Mouse (Mus musculus) erythroid progenitor cell, adult 5-6 weeks (primary cell): Measurements from ENCODE around the gene Sh3d21. TPM values are rescaled to one million over a fixed set of nuclear protein-coding genes. Genes with fewer than 3 reads are reported as not detected.
A peak's percentile ranks its signal among the peaks of the same experiment; 100 is the strongest.
"Not testable (repeated sequence)": the region's sequence is repeated elsewhere in the genome, so short reads cannot be mapped to it uniquely, and the experiment has no call there.

Experiments
- ATAC-seq: replicated peaks from 2 replicates; pipeline ENCODE4 v1.8.0; 2016; ENCODE audit warnings: moderate number of reproducible peaks, mild to moderate bottlenecking, moderate TSS enrichment, inconsistent platforms; ENCODE audit not compliant: poor library complexity, low FRiP score, severe bottlenecking
- total RNA-seq, 2 experiments: library from RNA; stranded (forward) in 1 of 2; stranded (reverse) in 1 of 2; fragments of 150-400 nt in 1 of 2; fragments of 186-747, 209-891 nt in 1 of 2; gene quantifications; 2 replicates each; pipeline versions ENCODE4 v1.2.3 to v1.2.4; 2015 to 2017; ENCODE audit warnings: low replicate concordance in 2 of 2

The Sh3d21 gene
- total RNA-seq, 2 experiments from 2014 or later: not detected

DNA sequence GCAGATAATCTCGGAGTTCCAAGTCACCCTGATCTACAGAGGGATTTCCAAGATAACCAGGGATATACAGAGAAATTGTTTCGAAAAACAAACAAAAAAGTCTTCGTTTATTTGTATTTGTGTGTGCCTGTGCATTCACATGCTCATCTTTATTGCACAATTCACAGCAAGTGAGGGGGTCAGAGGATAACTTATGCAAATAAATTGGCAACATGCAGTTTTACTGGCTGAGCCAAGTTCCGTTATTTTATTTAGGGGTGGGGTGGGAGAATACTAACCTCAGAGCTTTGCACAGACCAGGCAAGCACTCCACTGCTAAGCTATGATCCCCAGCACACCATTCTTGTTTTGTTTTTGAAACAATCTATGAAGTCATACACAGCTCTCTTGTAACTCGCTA is 10.5 kb upstream of the Sh3d21 start:
- no peak for ATAC-seq

DNA sequence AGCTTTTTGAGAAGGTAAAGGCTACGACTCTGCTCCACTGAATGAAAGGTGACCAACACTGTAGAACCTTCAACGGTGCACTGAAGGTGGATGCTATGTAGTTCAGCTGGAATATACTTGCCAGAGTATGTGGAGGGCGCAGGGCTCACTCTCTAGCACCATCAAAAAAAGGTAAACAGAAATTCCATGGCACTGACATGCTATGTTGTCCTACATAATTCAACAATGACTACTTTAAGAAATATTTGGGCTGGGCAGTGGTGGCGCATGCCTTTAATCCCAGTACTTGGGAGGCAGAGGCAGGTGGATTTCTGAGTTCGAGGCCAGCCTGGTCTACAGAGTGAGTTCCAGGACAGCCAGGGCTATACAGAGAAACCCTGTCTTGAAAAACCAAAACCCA is 7.4 kb upstream of the Sh3d21 start:
- ATAC-seq: not testable (repeated sequence)

GRCm38 (mm10) chr4:126168851-126169250 is 5.6 kb upstream of the Sh3d21 start:
- ATAC-seq: no peak

DNA sequence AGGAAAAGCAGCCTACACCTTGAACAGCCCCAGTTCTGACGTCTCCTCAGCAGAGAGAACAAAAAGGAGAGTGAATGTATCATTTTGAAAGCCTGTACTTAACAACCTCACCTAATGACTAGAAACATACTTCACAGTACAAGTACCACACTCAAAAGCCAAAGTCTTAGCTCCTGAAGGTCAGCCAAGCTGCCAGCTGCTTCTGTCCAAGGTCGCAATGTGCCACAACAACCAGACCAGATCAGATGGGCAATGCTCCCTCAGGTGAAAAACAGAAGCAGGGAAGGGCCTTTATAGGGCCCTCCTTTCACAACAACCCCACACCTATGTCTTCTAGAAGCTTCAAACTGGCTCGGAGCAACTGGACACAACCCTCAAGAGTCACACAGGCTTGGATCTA is 2.8 kb upstream of the Sh3d21 start:
- ATAC-seq: no peak

DNA sequence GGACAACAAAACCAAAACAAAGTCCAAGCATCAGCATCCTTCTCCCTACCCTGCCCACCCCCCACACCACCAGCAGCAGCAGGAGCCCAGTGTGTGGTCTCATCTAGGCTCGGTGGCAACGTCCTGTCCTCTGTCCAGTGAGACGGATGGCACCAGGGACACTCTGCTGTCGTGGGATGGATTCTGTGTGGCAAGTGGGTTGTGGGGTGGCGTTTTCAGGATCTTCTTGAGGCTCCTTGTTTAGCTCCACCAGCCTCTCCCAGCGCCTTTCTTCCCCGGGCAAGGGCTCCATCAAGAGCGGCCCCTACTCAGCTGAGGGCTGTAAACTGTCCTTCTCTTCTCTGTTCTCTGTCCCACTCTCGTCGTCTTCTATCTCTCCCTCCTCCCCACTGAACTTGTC is 1.8 kb upstream of the Sh3d21 start:
- ATAC-seq: not testable (repeated sequence)

DNA sequence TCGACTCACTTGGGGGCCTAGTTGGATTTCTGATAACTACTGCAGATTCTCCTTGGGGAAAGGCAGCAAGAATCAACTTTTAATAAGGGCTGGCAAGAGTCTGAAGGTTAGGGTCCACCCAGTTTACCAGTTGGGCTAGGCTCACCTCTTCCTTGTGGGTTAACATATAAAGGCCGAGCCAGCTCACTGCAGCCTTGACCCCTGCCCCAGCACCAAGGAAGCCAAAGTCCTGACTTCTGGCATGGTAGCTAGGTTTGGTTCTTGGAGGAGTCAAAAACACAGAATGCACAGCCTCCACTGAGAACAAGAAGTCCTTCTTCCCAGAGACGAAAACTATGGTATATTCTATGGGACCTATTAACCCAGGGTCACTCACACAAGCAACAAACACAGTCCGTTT is 394 bp upstream of the Sh3d21 start:
- no peak for ATAC-seq

GRCm38 (mm10) chr4:126162544-126163066 is 686 bp downstream of the Sh3d21 start:
- ATAC-seq: peak; percentile 73

GRCm38 (mm10) chr4:126161986-126162385 is 1.3 kb downstream of the Sh3d21 start:
- ATAC-seq: no peak

GRCm38 (mm10) chr4:126161456-126161855 is 1.8 kb downstream of the Sh3d21 start:
- ATAC-seq: no peak

DNA sequence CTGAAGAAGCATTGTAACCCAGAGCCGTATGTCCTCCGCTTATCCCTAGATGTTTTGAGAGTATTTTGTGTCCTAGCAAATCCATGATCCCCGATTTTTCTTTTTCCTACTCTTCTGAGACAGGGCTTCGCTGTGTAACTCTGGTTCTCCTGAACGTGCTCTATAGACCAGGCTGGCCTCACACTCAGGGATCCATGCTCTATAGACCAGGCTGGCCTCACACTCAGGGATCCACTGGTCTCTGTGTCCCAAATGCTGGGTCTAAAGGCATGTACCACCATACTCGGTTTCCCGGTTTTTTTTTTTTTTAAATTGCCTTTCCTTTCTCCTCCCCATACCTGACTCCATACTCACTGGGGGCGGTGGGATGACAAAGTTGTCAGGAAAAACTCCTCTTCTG is 2.3 kb downstream of the Sh3d21 start:
- no peak for ATAC-seq

DNA sequence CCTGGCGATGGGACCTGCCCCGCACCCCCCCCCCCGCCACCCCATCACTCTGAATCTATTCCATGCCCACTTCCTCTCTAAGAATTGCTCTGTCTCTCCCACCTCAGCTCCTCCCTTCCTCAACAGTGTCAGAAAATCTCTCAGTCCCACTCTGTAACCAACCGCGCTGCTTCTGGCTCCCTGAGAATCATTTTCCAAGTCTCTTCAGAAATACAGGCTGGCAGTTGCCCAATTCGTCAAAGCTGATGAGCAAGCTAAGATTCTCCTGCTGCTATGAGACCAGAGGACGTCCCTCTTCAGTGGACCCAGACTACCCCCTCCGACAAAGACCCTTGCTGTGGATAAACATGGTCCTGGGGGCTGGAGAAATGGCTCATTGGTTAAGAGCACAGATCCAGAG is 3.8 kb downstream of the Sh3d21 start:
- no peak for ATAC-seq

DNA sequence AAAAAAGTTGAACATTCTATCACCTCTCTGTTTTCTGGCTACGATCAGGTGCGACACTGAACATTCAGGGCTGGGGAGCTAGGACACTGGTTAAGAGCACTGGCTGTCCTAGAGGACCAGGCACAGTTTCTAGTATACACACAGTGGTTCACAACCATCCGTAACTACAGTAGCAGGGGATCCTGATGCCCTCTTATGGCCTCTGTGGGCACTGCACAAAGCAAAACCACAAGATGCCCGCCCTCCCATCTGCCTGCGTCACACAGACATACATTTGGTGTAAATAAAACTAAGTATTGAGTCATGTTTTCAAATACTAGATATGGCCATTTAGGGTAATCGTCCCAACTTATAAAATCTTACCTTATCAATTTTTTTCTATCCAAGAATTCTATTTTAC is 5.7 kb downstream of the Sh3d21 start:
- no peak for ATAC-seq

DNA sequence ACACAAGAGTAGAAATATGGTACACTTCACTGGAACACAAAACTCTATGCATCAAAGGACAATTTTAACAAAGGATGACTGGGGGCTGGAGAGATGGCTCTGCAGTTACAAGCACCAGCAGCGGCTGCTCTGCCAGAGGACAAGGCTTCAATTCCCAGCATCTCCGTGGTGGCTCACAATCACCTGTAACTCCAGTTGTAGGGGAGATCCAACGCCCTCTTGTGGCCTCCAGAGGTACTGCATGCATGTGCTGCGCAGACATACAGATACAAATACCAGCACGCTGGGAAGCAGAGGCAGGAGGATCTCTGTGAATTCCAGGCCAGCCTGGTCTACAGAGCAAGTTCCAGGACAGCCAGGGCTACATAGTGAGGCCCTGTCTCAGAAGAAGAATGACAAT is 6.7 kb downstream of the Sh3d21 start:
- ATAC-seq: 0 out of 2 replicates have a peak, but pooled peaks have one; percentile 54

DNA sequence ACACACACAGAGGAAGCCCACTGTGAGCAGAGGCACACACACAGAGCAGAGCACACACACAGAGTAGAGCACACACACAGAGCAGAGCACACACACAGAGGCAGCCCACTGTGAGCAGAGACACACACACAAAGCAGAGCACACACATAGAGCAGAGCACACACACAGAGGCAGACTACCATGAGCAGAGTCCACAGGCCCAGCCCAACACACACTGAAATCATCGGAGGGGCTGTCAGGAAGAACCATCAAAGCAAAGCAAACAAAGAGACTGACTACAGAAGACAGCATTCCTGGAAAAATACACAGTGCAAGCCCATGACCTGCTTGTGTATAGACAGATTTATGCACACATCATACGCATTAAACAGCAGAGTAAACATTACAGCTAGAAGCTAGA is 7.4 kb downstream of the Sh3d21 start:
- ATAC-seq: no peak

- ATAC-seq: no peak
Measured at GRCm38 (mm10) chr4:126155183-126155582, 8.1 kb downstream of the Sh3d21 start.

DNA sequence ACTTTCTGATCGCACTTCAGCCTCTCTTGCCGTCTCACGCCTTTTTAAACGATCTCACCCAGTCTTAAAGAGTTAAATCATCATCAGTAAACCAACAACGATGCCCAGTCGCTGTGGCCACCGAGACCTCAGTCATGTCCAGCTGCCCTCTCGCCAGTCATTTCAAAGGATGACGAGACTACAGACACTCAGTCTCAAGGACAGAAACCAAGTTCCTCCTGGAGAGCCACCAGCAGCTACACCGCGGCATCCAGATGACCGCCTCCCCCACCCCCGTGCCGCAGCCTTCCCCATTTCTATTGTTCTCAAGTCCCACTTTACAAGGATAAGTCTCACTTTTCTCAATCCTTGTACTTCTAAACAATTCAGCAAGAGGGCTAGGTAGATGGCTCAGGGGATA is 10.4 kb downstream of the Sh3d21 start:
- ATAC-seq: no peak

GRCm38 (mm10) chr4:126151701-126152440 is 11.4 kb downstream of the Sh3d21 start:
- no peak for ATAC-seq

DNA sequence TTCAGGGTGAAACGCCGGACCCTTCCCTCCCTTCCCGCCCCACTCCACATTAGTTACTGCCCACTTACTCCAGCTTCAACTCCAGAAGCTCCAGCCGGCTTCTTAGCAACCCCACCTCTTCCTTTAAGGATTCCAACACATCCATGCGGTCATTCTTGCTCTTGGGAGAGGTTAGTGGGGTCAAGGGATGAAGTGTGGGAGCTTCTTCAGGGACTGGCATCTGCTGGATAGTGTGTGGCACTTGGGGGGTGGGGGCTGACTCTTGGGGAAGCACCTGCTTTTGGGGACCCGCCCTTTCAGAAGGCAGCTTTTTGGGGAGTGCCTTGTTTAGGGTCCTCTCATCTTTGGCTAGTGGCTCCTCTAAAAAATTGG is 12.4 kb downstream of the Sh3d21 start:
- ATAC-seq: no peak

- ATAC-seq: no peak
Measured at GRCm38 (mm10) chr4:126150297-126150948, 12.9 kb downstream of the Sh3d21 start.

GRCm38 (mm10) chr4:126149798-126150197 is 13.5 kb downstream of the Sh3d21 start:
- ATAC-seq: no peak

- no peak for ATAC-seq
Measured at GRCm38 (mm10) chr4:126149041-126149676, 14.1 kb downstream of the Sh3d21 start.
